Mouse (Mus musculus): ENCODE data around the gene Hbs1l.

- TF ChIP-seq POLR2A (IDR thresholded peaks at IDR 0.05; ENCODE audit: control insufficient read depth in 1 of 2, insufficient read depth in 1 of 2, low read depth in 1 of 2, low read length in 2 of 2, poor library complexity in 1 of 2) = no peak
- no peak for TF ChIP-seq CTCF (IDR thresholded peaks at IDR 0.05 in 2 of 3, conservative IDR thresholded peaks at IDR 0.05 in 1 of 3; ENCODE audit: control insufficient read depth in 1 of 3, insufficient read depth in 1 of 3, low read depth in 2 of 3, low read length in 3 of 3, poor library complexity in 1 of 3, severe bottlenecking in 1 of 3)
- no peak; the same call in 1 of the 2 replicates for TF ChIP-seq SIN3A (IDR thresholded peaks at IDR 0.05; ENCODE audit: low read length)
- no peak for TF ChIP-seq JUND (IDR thresholded peaks at IDR 0.05; ENCODE audit: low read depth, low read length)
- no peak for TF ChIP-seq CHD2 (IDR thresholded peaks at IDR 0.05; ENCODE audit: low read length)
- TF ChIP-seq POLR2AphosphoS5 (IDR thresholded peaks at IDR 0.05; ENCODE audit: borderline replicate concordance, low read depth, low read length) = no peak
- no peak for TF ChIP-seq KAT2A (conservative IDR thresholded peaks at IDR 0.05; ENCODE audit: low read depth, low read length)
Observed at GRCm38 (mm10) chr10:21395426-21396139, 99.8 kb downstream of the Hbs1l start.

All from MEL (cell line).